Mouse (Mus musculus): ENCODE measurements around the gene Ppp1r9b. TPM values are rescaled to one million over a fixed set of nuclear protein-coding genes. Genes with fewer than 3 reads are reported as not detected.

Ppp1r9b gene
- 10.5 and 12.4 TPM in 2 replicates for polyA plus RNA-seq (2014; fragmentation: Nextera tagmentation; extraction: Ambion mirVana)

GRCm38 (mm10) chr11:94990749-94991577, at the start of gene Ppp1r9b:
Gene Ppp1r9b (plus strand): TSS chr11:94991035.
- Histone ChIP-seq H3K36me3 (ENCODE audit: control insufficient read depth, insufficient read depth, low read length) (0 out of 2 replicates have a peak, but pooled peaks cover 2% of the 10 kb centered on the region), H3K27ac (ENCODE audit: low read depth, low read length) (peak within 1 kb of the TSS; percentile 80), H3K4me2 (peak within 1 kb of the TSS; percentile 98), H3K27me3 (ENCODE audit: control insufficient read depth, insufficient read depth, low read length) (no peaks in the 10 kb centered on the region; the same call in 1 of the 2 replicates), H3K9me3 (ENCODE audit: control insufficient read depth, low read length) (no peaks in the 10 kb centered on the region), H3K4me1 (ENCODE audit: control insufficient read depth, insufficient read depth, low read length) (peaks cover 63% of the 10 kb centered on the region), H3K4me3 (ENCODE audit: low read depth, low read length) (peak within 1 kb of the TSS; percentile 89), H3K9ac (ENCODE audit: low read length) (peak within 1 kb of the TSS; percentile 97)
- DNase-seq (ENCODE audit: low spot score, missing footprints) (peak; percentile 99), ATAC-seq (ENCODE audit: low FRiP score) (peak; percentile 87)
- under 1% methylated on average over 55 of the region's 69 CpGs for WGBS

- 40% methylated on average over 9 of the region's 9 CpGs for WGBS
- H3K36me3 ChIP-seq (ENCODE audit: control insufficient read depth, insufficient read depth, low read length) = no peaks in the 10 kb centered on the region
- no peak overlapping the region for H3K4me3 ChIP-seq (ENCODE audit: low read depth, low read length)
- peaks cover 9% of the 10 kb centered on the region for H3K4me1 ChIP-seq (ENCODE audit: control insufficient read depth, insufficient read depth, low read length)
- no peaks in the 10 kb centered on the region for H3K9me3 ChIP-seq (ENCODE audit: control insufficient read depth, low read length)
- H3K27ac ChIP-seq (ENCODE audit: low read depth, low read length) = no peak overlapping the region
- H3K27me3 ChIP-seq (ENCODE audit: control insufficient read depth, insufficient read depth, low read length) = peaks cover 23% of the 10 kb centered on the region
- H3K4me2 ChIP-seq = no peak overlapping the region
- H3K9ac ChIP-seq (ENCODE audit: low read length) = no peak overlapping the region
- ATAC-seq (ENCODE audit: low FRiP score) = no peak
- DNase-seq (ENCODE audit: low spot score, missing footprints) = no peak
Measured at GRCm38 (mm10) chr11:94941121-94941520, 49.7 kb upstream of the Ppp1r9b start.

GRCm38 (mm10) chr11:94941776-94942175, 49.1 kb upstream of the Ppp1r9b start:
- no peak overlapping the region for H3K4me3 ChIP-seq (ENCODE audit: low read depth, low read length)
- no peaks in the 10 kb centered on the region for H3K9me3 ChIP-seq (ENCODE audit: control insufficient read depth, low read length)
- no peak overlapping the region for H3K9ac ChIP-seq (ENCODE audit: low read length)
- peaks cover 9% of the 10 kb centered on the region for H3K4me1 ChIP-seq (ENCODE audit: control insufficient read depth, insufficient read depth, low read length)
- WGBS = 75% methylated on average over 8 of the region's 8 CpGs
- DNase-seq (ENCODE audit: low spot score, missing footprints) (no peak), ATAC-seq (ENCODE audit: low FRiP score) (no peak)
- no peak overlapping the region for H3K27ac ChIP-seq (ENCODE audit: low read depth, low read length)
- no peaks in the 10 kb centered on the region for H3K36me3 ChIP-seq (ENCODE audit: control insufficient read depth, insufficient read depth, low read length)
- peaks cover 17% of the 10 kb centered on the region for H3K27me3 ChIP-seq (ENCODE audit: control insufficient read depth, insufficient read depth, low read length)
- H3K4me2 ChIP-seq = no peak overlapping the region

- Histone ChIP-seq H3K4me1 (ENCODE audit: control insufficient read depth, insufficient read depth, low read length) (peaks cover 5% of the 10 kb centered on the region), H3K4me3 (ENCODE audit: low read depth, low read length) (no peak overlapping the region), H3K4me2 (no peak overlapping the region), H3K9me3 (ENCODE audit: control insufficient read depth, low read length) (no peaks in the 10 kb centered on the region), H3K9ac (ENCODE audit: low read length) (no peak overlapping the region; the same call in 1 of the 2 replicates), H3K27me3 (ENCODE audit: control insufficient read depth, insufficient read depth, low read length) (peaks cover 14% of the 10 kb centered on the region), H3K27ac (ENCODE audit: low read depth, low read length) (no peak overlapping the region), H3K36me3 (ENCODE audit: control insufficient read depth, insufficient read depth, low read length) (no peaks in the 10 kb centered on the region)
- 56% methylated on average over 13 of the region's 13 CpGs for WGBS
- DNase-seq (ENCODE audit: low spot score, missing footprints) (no peak), ATAC-seq (ENCODE audit: low FRiP score) (no peak)
Measured at GRCm38 (mm10) chr11:94942282-94943023, 48.4 kb upstream of the Ppp1r9b start.

- H3K4me3 ChIP-seq (ENCODE audit: low read depth, low read length) = no peak overlapping the region
- H3K27ac ChIP-seq (ENCODE audit: low read depth, low read length) = no peak overlapping the region
- H3K4me1 ChIP-seq (ENCODE audit: control insufficient read depth, insufficient read depth, low read length) = no peaks in the 10 kb centered on the region
- no peak overlapping the region for H3K4me2 ChIP-seq
- ATAC-seq (ENCODE audit: low FRiP score) (no peak), DNase-seq (ENCODE audit: low spot score, missing footprints) (no peak)
- H3K36me3 ChIP-seq (ENCODE audit: control insufficient read depth, insufficient read depth, low read length) = no peaks in the 10 kb centered on the region
- 80% methylated on average over 15 of the region's 15 CpGs for WGBS
- no peak overlapping the region; the same call in 1 of the 2 replicates for H3K9ac ChIP-seq (ENCODE audit: low read length)
- H3K9me3 ChIP-seq (ENCODE audit: control insufficient read depth, low read length) = no peaks in the 10 kb centered on the region
- H3K27me3 ChIP-seq (ENCODE audit: control insufficient read depth, insufficient read depth, low read length) = peaks cover 9% of the 10 kb centered on the region
Measured at GRCm38 (mm10) chr11:94943054-94943453, 47.8 kb upstream of the Ppp1r9b start.

- DNase-seq (ENCODE audit: low spot score, missing footprints) = no peak
- Histone ChIP-seq H3K27me3 (ENCODE audit: control insufficient read depth, insufficient read depth, low read length) (no peaks in the 10 kb centered on the region; the same call in 1 of the 2 replicates), H3K4me3 (ENCODE audit: low read depth, low read length) (no peak overlapping the region), H3K36me3 (ENCODE audit: control insufficient read depth, insufficient read depth, low read length) (no peaks in the 10 kb centered on the region), H3K27ac (ENCODE audit: low read depth, low read length) (no peak overlapping the region), H3K4me2 (no peak overlapping the region), H3K9me3 (ENCODE audit: control insufficient read depth, low read length) (no peaks in the 10 kb centered on the region), H3K9ac (ENCODE audit: low read length) (no peak overlapping the region), H3K4me1 (ENCODE audit: control insufficient read depth, insufficient read depth, low read length) (no peaks in the 10 kb centered on the region)
- no peak for ATAC-seq (ENCODE audit: low FRiP score)
- WGBS = 19% methylated on average over 8 of the region's 8 CpGs
Measured at GRCm38 (mm10) chr11:94944295-94944694, 46.5 kb upstream of the Ppp1r9b start.

- Histone ChIP-seq H3K4me3 (ENCODE audit: low read depth, low read length) (no peak overlapping the region), H3K4me1 (ENCODE audit: control insufficient read depth, insufficient read depth, low read length) (no peaks in the 10 kb centered on the region), H3K27me3 (ENCODE audit: control insufficient read depth, insufficient read depth, low read length) (no peaks in the 10 kb centered on the region), H3K27ac (ENCODE audit: low read depth, low read length) (no peak overlapping the region), H3K9ac (ENCODE audit: low read length) (no peak overlapping the region), H3K36me3 (ENCODE audit: control insufficient read depth, insufficient read depth, low read length) (no peaks in the 10 kb centered on the region), H3K9me3 (ENCODE audit: control insufficient read depth, low read length) (no peaks in the 10 kb centered on the region), H3K4me2 (no peak overlapping the region)
- no peak for ATAC-seq (ENCODE audit: low FRiP score)
- 84% methylated on average over 12 of the region's 12 CpGs for WGBS
- no peak for DNase-seq (ENCODE audit: low spot score, missing footprints)
Measured at GRCm38 (mm10) chr11:94945236-94945635, 45.6 kb upstream of the Ppp1r9b start.

GRCm38 (mm10) chr11:94952169-94952568, 38.7 kb upstream of the Ppp1r9b start:
- DNase-seq (ENCODE audit: low spot score, missing footprints) = peak; percentile 86
- H3K9ac ChIP-seq (ENCODE audit: low read length) = peak overlapping the region; percentile 36; the same call in 1 of the 2 replicates
- peak; percentile 52; the same call in 1 of the 2 replicates for ATAC-seq (ENCODE audit: low FRiP score)
- H3K4me3 ChIP-seq (ENCODE audit: low read depth, low read length) = no peak overlapping the region
- no peak overlapping the region for H3K27ac ChIP-seq (ENCODE audit: low read depth, low read length)
- peaks cover 7% of the 10 kb centered on the region for H3K4me1 ChIP-seq (ENCODE audit: control insufficient read depth, insufficient read depth, low read length)
- H3K9me3 ChIP-seq (ENCODE audit: control insufficient read depth, low read length) = no peaks in the 10 kb centered on the region
- H3K36me3 ChIP-seq (ENCODE audit: control insufficient read depth, insufficient read depth, low read length) = no peaks in the 10 kb centered on the region
- H3K27me3 ChIP-seq (ENCODE audit: control insufficient read depth, insufficient read depth, low read length) = no peaks in the 10 kb centered on the region
- H3K4me2 ChIP-seq = no peak overlapping the region
- WGBS = 5% methylated on average over 6 of the region's 6 CpGs

- DNase-seq (ENCODE audit: low spot score, missing footprints) (no peak), ATAC-seq (ENCODE audit: low FRiP score) (no peak)
- 84% methylated on average over 9 of the region's 9 CpGs for WGBS
- Histone ChIP-seq H3K9ac (ENCODE audit: low read length) (no peak overlapping the region), H3K27ac (ENCODE audit: low read depth, low read length) (no peak overlapping the region), H3K27me3 (ENCODE audit: control insufficient read depth, insufficient read depth, low read length) (no peaks in the 10 kb centered on the region), H3K4me1 (ENCODE audit: control insufficient read depth, insufficient read depth, low read length) (peaks cover 7% of the 10 kb centered on the region), H3K4me2 (no peak overlapping the region), H3K9me3 (ENCODE audit: control insufficient read depth, low read length) (no peaks in the 10 kb centered on the region), H3K4me3 (ENCODE audit: low read depth, low read length) (no peak overlapping the region), H3K36me3 (ENCODE audit: control insufficient read depth, insufficient read depth, low read length) (no peaks in the 10 kb centered on the region)
Measured at GRCm38 (mm10) chr11:94955103-94955502, 35.7 kb upstream of the Ppp1r9b start.
